Mouse (Mus musculus): ENCODE results near the gene Vmn1r19. TPM values are rescaled to one million over a fixed set of nuclear protein-coding genes. Genes with fewer than 3 reads are reported as not detected.

Gene Vmn1r19
- polyA plus RNA-seq, 1 experiment from 2014 or later, result not detected

Other genes starting within 250 kb of the Vmn1r19 start
- not detected in 2 replicates for gene Vmn1r12, start 246.9 kb upstream of the Vmn1r19 start, polyA plus RNA-seq (2014; fragmentation: Nextera tagmentation; extraction: Ambion mirVana)
- not detected in 2 replicates for gene Vmn1r13, start 200.5 kb upstream of the Vmn1r19 start, polyA plus RNA-seq (2014; fragmentation: Nextera tagmentation; extraction: Ambion mirVana)
- gene Vmn1r14, start 172.1 kb upstream of the Vmn1r19 start, polyA plus RNA-seq (2014; fragmentation: Nextera tagmentation; extraction: Ambion mirVana), result not detected in 2 replicates
- not detected in 2 replicates for gene Vmn1r15, start 145.8 kb upstream of the Vmn1r19 start, polyA plus RNA-seq (2014; fragmentation: Nextera tagmentation; extraction: Ambion mirVana)
- gene Vmn1r16, start 74.3 kb upstream of the Vmn1r19 start, polyA plus RNA-seq (2014; fragmentation: Nextera tagmentation; extraction: Ambion mirVana), result not detected in 2 replicates
- gene Vmn1r17, start 40.1 kb upstream of the Vmn1r19 start, polyA plus RNA-seq (2014; fragmentation: Nextera tagmentation; extraction: Ambion mirVana), result not detected in 2 replicates
- not detected in 2 replicates for gene Vmn1r18, start 8.0 kb upstream of the Vmn1r19 start, polyA plus RNA-seq (2014; fragmentation: Nextera tagmentation; extraction: Ambion mirVana)
- not detected in 2 replicates for gene Vmn1r20, start 25.1 kb downstream of the Vmn1r19 start, polyA plus RNA-seq (2014; fragmentation: Nextera tagmentation; extraction: Ambion mirVana)
- gene Ppm1k, start 131.7 kb downstream of the Vmn1r19 start, polyA plus RNA-seq (2014; fragmentation: Nextera tagmentation; extraction: Ambion mirVana), result 3.5 TPM in 2 replicates
- gene Herc6, start 177.2 kb downstream of the Vmn1r19 start, polyA plus RNA-seq (2014; fragmentation: Nextera tagmentation; extraction: Ambion mirVana), result 4.6 and 5.2 TPM in 2 replicates